Mouse (Mus musculus) spleen, embryonic (tissue): ENCODE data around the gene Arhgef28.

Experiments used
- CTCF ChIA-PET: fragments of 350-600 bp; sonication (Branson Sonifier 250); formaldehyde crosslinking; loops from one replicate; lab custom pipeline; 2022; lab: Charles Lee

Gene Arhgef28

GRCm38 (mm10) chr13:98205771-98206545 is at the start of gene Arhgef28:
Gene Arhgef28 (minus strand): TSS chr13:98206439.
- CTCF ChIA-PET: no interaction called here

GRCm38 (mm10) chr13:98254921-98255320 is 48.7 kb upstream of the Arhgef28 start:
- CTCF ChIA-PET: interaction anchor here (1.1 kb wide), 1 partner anchor 9 kb away, joined by 4 read pairs; no protein-coding TSS in a partner anchor

GRCm38 (mm10) chr13:98249594-98249993 is 43.4 kb upstream of the Arhgef28 start:
- CTCF ChIA-PET: no interaction called here

GRCm38 (mm10) chr13:98245386-98245785 is 39.1 kb upstream of the Arhgef28 start:
- CTCF ChIA-PET: no interaction called here

- CTCF ChIA-PET: no interaction called here
These were observed 38.5 kb upstream of the Arhgef28 start for GRCm38 (mm10) chr13:98244571-98245350.

GRCm38 (mm10) chr13:98241531-98242282 is 35.5 kb upstream of the Arhgef28 start:
- CTCF ChIA-PET: interaction anchor here (0.6 kb wide), 1 partner anchor 45 kb away, joined by 4 read pairs; no protein-coding TSS in a partner anchor

- CTCF ChIA-PET: no interaction called here
These were observed 33.9 kb upstream of the Arhgef28 start for GRCm38 (mm10) chr13:98239978-98240641.

GRCm38 (mm10) chr13:98235451-98235850 is 29.2 kb upstream of the Arhgef28 start:
- CTCF ChIA-PET: no interaction called here

GRCm38 (mm10) chr13:98230511-98230910 is 24.3 kb upstream of the Arhgef28 start:
- CTCF ChIA-PET: no interaction called here

GRCm38 (mm10) chr13:98226225-98226624 is 20.0 kb upstream of the Arhgef28 start:
- CTCF ChIA-PET: no interaction called here

GRCm38 (mm10) chr13:98222848-98223247 is 16.6 kb upstream of the Arhgef28 start:
- CTCF ChIA-PET: no interaction called here

GRCm38 (mm10) chr13:98210137-98210536 is 3.9 kb upstream of the Arhgef28 start:
- CTCF ChIA-PET: no interaction called here

- CTCF ChIA-PET: interaction anchor here (0.6 kb wide), 1 partner anchor 79 kb away, joined by 5 read pairs; no protein-coding TSS in a partner anchor
These were observed 2.6 kb upstream of the Arhgef28 start for GRCm38 (mm10) chr13:98208842-98209241.

- CTCF ChIA-PET: no interaction called here
These were observed 269 bp upstream of the Arhgef28 start for GRCm38 (mm10) chr13:98206546-98206870.

GRCm38 (mm10) chr13:98205111-98205510 is 1.1 kb downstream of the Arhgef28 start:
- CTCF ChIA-PET: no interaction called here

- CTCF ChIA-PET: no interaction called here
These were observed 1.9 kb downstream of the Arhgef28 start for GRCm38 (mm10) chr13:98204371-98204770.

GRCm38 (mm10) chr13:98201436-98201835 is 4.8 kb downstream of the Arhgef28 start:
- CTCF ChIA-PET: no interaction called here

- CTCF ChIA-PET: no interaction called here
These were observed 13.6 kb downstream of the Arhgef28 start for GRCm38 (mm10) chr13:98192596-98192995.

- CTCF ChIA-PET: no interaction called here
These were observed 17.7 kb downstream of the Arhgef28 start for GRCm38 (mm10) chr13:98188500-98188899.

- CTCF ChIA-PET: no interaction called here
These were observed 18.3 kb downstream of the Arhgef28 start for GRCm38 (mm10) chr13:98187904-98188303.

GRCm38 (mm10) chr13:98186179-98186578 is 20.1 kb downstream of the Arhgef28 start:
- CTCF ChIA-PET: no interaction called here
